In the genomic region with DNA sequence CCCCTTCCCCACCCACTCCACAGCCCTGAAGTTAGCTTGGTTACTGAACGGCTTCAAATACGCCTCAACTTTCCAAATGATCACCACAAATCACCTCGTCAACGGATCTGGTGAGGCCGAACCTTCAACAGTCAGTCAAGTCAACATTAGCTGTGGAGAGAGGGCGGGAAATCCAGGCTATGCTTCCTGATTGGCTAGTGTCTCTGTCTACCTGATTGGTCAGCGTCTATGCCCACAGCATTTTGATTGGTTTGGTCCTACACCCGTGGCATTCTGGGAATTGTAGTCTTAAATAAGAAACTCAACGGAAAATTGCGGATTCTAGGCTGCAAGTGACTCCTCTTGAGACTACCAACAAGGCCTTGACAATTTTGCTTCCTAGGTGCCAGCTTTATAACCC, we compare ENCODE assay signal across 13 mouse cellular contexts. TPM values are rescaled to one million over a fixed set of nuclear protein-coding genes. Genes with fewer than 3 reads are reported as not detected.
DNase-seq lines count a peak whose midpoint lies in the region; ATAC-seq and TF ChIP-seq lines count a peak whose summit lies in the region.
"Had no signal": no experiment of that assay in that cellular context is flagged by ENCODE, and none has a peak within 500 bp of the region (broad histone marks: within the 10 kb centered on the region; RNA-seq: fewer than 3 reads in every experiment).

A gene (minus strand): TSS at position 133 of the 400 bp plus-strand sequence.

- no peak within 1 kb of the TSS for H3K4me2 ChIP-seq in kidney, postnatal 0 days (ENCODE audit: low read length)
- H3K4me2 ChIP-seq in kidney, embryonic 14.5 days (replicated peaks; ENCODE audit: low read depth, low read length), result no peak within 1 kb of the TSS
- no peak within 1 kb of the TSS for H3K4me2 ChIP-seq in intestine, embryonic 16.5 days (ENCODE audit: low read depth, low read length)

- no peak for TF ChIP-seq CTCF in kidney, postnatal 0 days (IDR thresholded peaks at IDR 0.05; ENCODE audit: low read depth)

- no peaks in the 10 kb centered on the region for H3K27me3 ChIP-seq in kidney, postnatal 0 days (ENCODE audit: insufficient read depth, low read length)
- H3K27me3 ChIP-seq in kidney, embryonic 14.5 days (ENCODE audit: control insufficient read depth, insufficient read depth, low read length), result no peaks in the 10 kb centered on the region
- H3K27me3 ChIP-seq in intestine, embryonic 16.5 days (replicated peaks; ENCODE audit: control insufficient read depth, insufficient read depth, low read length), result no peaks in the 10 kb centered on the region

- DNase-seq in kidney, postnatal 0 days (ENCODE audit: low spot score), result peak; percentile 23
- peak; percentile 63 for DNase-seq in CD4-positive, CD25-positive, alpha-beta regulatory T cell, adult 2 months (ENCODE audit: low read depth, low spot score)
- peak; percentile 91 for DNase-seq in R1 (ENCODE audit: low read depth, low spot score)
- DNase-seq in urinary bladder, postnatal 14 days (ENCODE audit: low spot score), result no peak
- no peak for DNase-seq in B cell, adult 2 months
- DNase-seq: cerebellum, adult 8-10 months; gastrocnemius, adult 2 months had no signal

- H3K4me3 ChIP-seq in kidney, postnatal 0 days (replicated peaks; ENCODE audit: low read depth, low read length), result no peak within 1 kb of the TSS
- H3K4me3 ChIP-seq in kidney, embryonic 14.5 days (ENCODE audit: low read length), result no peak within 1 kb of the TSS
- H3K4me3 ChIP-seq in intestine, embryonic 16.5 days (ENCODE audit: low read length), result no peak within 1 kb of the TSS
- H3K4me3 ChIP-seq: gastrocnemius, adult 2 months had no signal

- no peak for ATAC-seq in kidney, postnatal 0 days (replicated peaks; ENCODE audit: low FRiP score, low read depth)
- ATAC-seq in kidney, embryonic 14.5 days (ENCODE audit: low FRiP score, low TSS enrichment), result no peak
- ATAC-seq in megakaryocyte progenitor cell, adult 5-6 weeks (replicated peaks; ENCODE audit: poor library complexity), result peak; percentile 81
- ATAC-seq in intestine, embryonic 16.5 days, result no peak

- no peak within 1 kb of the TSS for H3K27ac ChIP-seq in kidney, postnatal 0 days
- no peak within 1 kb of the TSS for H3K27ac ChIP-seq in kidney, embryonic 14.5 days (ENCODE audit: low read depth, low read length)
- H3K27ac ChIP-seq in intestine, embryonic 16.5 days (ENCODE audit: low read length), result no peak within 1 kb of the TSS
- H3K27ac ChIP-seq: gastrocnemius, adult 2 months had no signal

- no peaks in the 10 kb centered on the region for H3K9me3 ChIP-seq in kidney, postnatal 0 days (replicated peaks; ENCODE audit: low read length)
- no peaks in the 10 kb centered on the region for H3K9me3 ChIP-seq in kidney, embryonic 14.5 days (ENCODE audit: control insufficient read depth, low read length)
- H3K9me3 ChIP-seq in intestine, embryonic 16.5 days (ENCODE audit: control insufficient read depth, low read length), result no peaks in the 10 kb centered on the region

- 87% methylated on average over 10 of the region's 10 CpGs for WGBS in kidney, postnatal 0 days
- WGBS in kidney, embryonic 14.5 days, result 81% methylated on average over 10 of the region's 10 CpGs
- 84% methylated on average over 10 of the region's 10 CpGs for WGBS in intestine, embryonic 16.5 days

- no peaks in the 10 kb centered on the region for H3K36me3 ChIP-seq in kidney, postnatal 0 days (ENCODE audit: insufficient read depth, low read length)
- no peaks in the 10 kb centered on the region for H3K36me3 ChIP-seq in kidney, embryonic 14.5 days (ENCODE audit: control insufficient read depth, insufficient read depth, low read length)
- no peaks in the 10 kb centered on the region for H3K36me3 ChIP-seq in intestine, embryonic 16.5 days (ENCODE audit: control insufficient read depth, insufficient read depth, low read length)

- no peaks in the 10 kb centered on the region for H3K4me1 ChIP-seq in kidney, postnatal 0 days (replicated peaks; ENCODE audit: insufficient read depth, low read length)
- no peaks in the 10 kb centered on the region for H3K4me1 ChIP-seq in kidney, embryonic 14.5 days (ENCODE audit: control insufficient read depth, insufficient read depth, low read length)
- H3K4me1 ChIP-seq in intestine, embryonic 16.5 days (ENCODE audit: control insufficient read depth, insufficient read depth, low read length), result no peaks in the 10 kb centered on the region

- no peak within 1 kb of the TSS for H3K9ac ChIP-seq in kidney, postnatal 0 days (ENCODE audit: low read depth, low read length)
- no peak within 1 kb of the TSS for H3K9ac ChIP-seq in kidney, embryonic 14.5 days (ENCODE audit: low read depth, low read length)
- no peak within 1 kb of the TSS for H3K9ac ChIP-seq in intestine, embryonic 16.5 days (ENCODE audit: low read depth, low read length)

RNA-seq across cellular contexts. Expression of the gene that starts here (rescaled TPM):
- not detected in 2 replicates for polyA plus RNA-seq in kidney, postnatal 0 days (2015; fragmentation: Nextera tagmentation; extraction: Ambion mirVana)
- polyA plus RNA-seq in kidney, embryonic 14.5 days (2014; fragmentation: Nextera tagmentation; extraction: Ambion mirVana), result not detected in 2 replicates
- not detected in 2 replicates for total RNA-seq in megakaryocyte progenitor cell, adult 5-6 weeks (2015)
- total RNA-seq in megakaryocyte progenitor cell, adult 5-6 weeks (2017), result not detected in 2 replicates
- polyA plus RNA-seq in intestine, embryonic 16.5 days (2015; fragmentation: Nextera tagmentation; extraction: Ambion mirVana), result 0.68 TPM in 1 of 2 replicates, not detected in the other
- total RNA-seq: gastrocnemius, adult 2 months; hematopoietic stem cell, adult 5-6 weeks; layer of hippocampus, postnatal 14 days had no signal
- polyA plus RNA-seq: lung, embryonic 16.5 days had no signal

Comparison
In these comparisons a context has a peak if more than half of its experiments do, and no peak if none do; other contexts are left out.
1. Peak in DNase-seq in kidney, postnatal 0 days; RNA of the gene not detected or under 1 TPM.
2. Peak in ATAC-seq in megakaryocyte progenitor cell, adult 5-6 weeks; RNA of the gene not detected or under 1 TPM.
3. DNase-seq: peak in CD4-positive, CD25-positive, alpha-beta regulatory T cell, adult 2 months (single experiment) and R1 (single experiment); none in urinary bladder, postnatal 14 days (single experiment) and B cell, adult 2 months (0 of 2).